ENCODE assay signal across 8 mouse cellular contexts in genomic region chr9:37527396-37528224, GRCm38 (mm10). TPM values are rescaled to one million over a fixed set of nuclear protein-coding genes. Genes with fewer than 3 reads are reported as not detected.
A peak's percentile ranks its signal among the peaks of the same experiment; 100 is the strongest.
DNase-seq lines count a peak whose midpoint lies in the region; ATAC-seq and TF ChIP-seq lines count a peak whose summit lies in the region.

Gene Esam (plus strand): TSS chr9:37528078.

- H3K4me1 ChIP-seq in embryonic facial prominence, embryonic 11.5 days (ENCODE audit: control insufficient read depth, insufficient read depth, low read length) = no peaks in the 10 kb centered on the region; the same call in 1 of the 2 replicates
- peaks cover 17% of the 10 kb centered on the region for H3K4me1 ChIP-seq in heart, embryonic 11.5 days (ENCODE audit: control insufficient read depth, insufficient read depth, low read length)
- H3K4me1 ChIP-seq in kidney, embryonic 14.5 days (ENCODE audit: control insufficient read depth, insufficient read depth, low read length) = peaks cover 24% of the 10 kb centered on the region; the same call in 1 of the 2 replicates
- H3K4me1 ChIP-seq in liver, embryonic 13.5 days (replicated peaks) = peaks cover 32% of the 10 kb centered on the region
- H3K4me1 ChIP-seq in neural tube, embryonic 12.5 days = peaks cover 35% of the 10 kb centered on the region

- peak within 1 kb of the TSS; percentile 84 for H3K27ac ChIP-seq in left cerebral cortex, adult 2 months
- H3K27ac ChIP-seq in embryonic facial prominence, embryonic 11.5 days (replicated peaks; ENCODE audit: low read depth, low read length) = no peak within 1 kb of the TSS
- H3K27ac ChIP-seq in heart, embryonic 11.5 days (ENCODE audit: low read depth, low read length) = peak within 1 kb of the TSS; percentile 70
- peak within 1 kb of the TSS; percentile 65; the same call in 1 of the 2 replicates for H3K27ac ChIP-seq in kidney, embryonic 14.5 days (ENCODE audit: low read depth, low read length)
- H3K27ac ChIP-seq in liver, embryonic 13.5 days = peak within 1 kb of the TSS; percentile 58
- H3K27ac ChIP-seq in neural tube, embryonic 12.5 days = no peak within 1 kb of the TSS

- intact Hi-C loops in left cerebral cortex, adult 2 months (cut with DNase I) = no loop called here

- H3K4me2 ChIP-seq in embryonic facial prominence, embryonic 11.5 days (ENCODE audit: low read depth, low read length) = no peak within 1 kb of the TSS
- peak within 1 kb of the TSS; percentile 76 for H3K4me2 ChIP-seq in heart, embryonic 11.5 days
- H3K4me2 ChIP-seq in kidney, embryonic 14.5 days (replicated peaks; ENCODE audit: low read depth, low read length) = peak within 1 kb of the TSS; percentile 65
- H3K4me2 ChIP-seq in liver, embryonic 13.5 days = peak within 1 kb of the TSS; percentile 61
- H3K4me2 ChIP-seq in neural tube, embryonic 12.5 days (replicated peaks) = peak within 1 kb of the TSS; percentile 34

- no peak within 1 kb of the TSS for H3K9ac ChIP-seq in embryonic facial prominence, embryonic 11.5 days (replicated peaks; ENCODE audit: low read length)
- peak within 1 kb of the TSS; percentile 40 for H3K9ac ChIP-seq in heart, embryonic 11.5 days (ENCODE audit: low read depth, low read length)
- peak within 1 kb of the TSS; percentile 42; the same call in 1 of the 2 replicates for H3K9ac ChIP-seq in kidney, embryonic 14.5 days (ENCODE audit: low read depth, low read length)
- peak within 1 kb of the TSS; percentile 22; the same call in 1 of the 2 replicates for H3K9ac ChIP-seq in liver, embryonic 13.5 days
- no peak within 1 kb of the TSS for H3K9ac ChIP-seq in neural tube, embryonic 12.5 days

- DNase-seq in left cerebral cortex, adult 2 months (ENCODE audit: extremely low spot score in 1 of 2, low spot score in 2 of 2) = no peak
- DNase-seq in left cerebral cortex, adult 11 months (ENCODE audit: low spot score) = no peak
- peak; percentile 3 for DNase-seq in embryonic facial prominence, embryonic 11.5 days (ENCODE audit: low spot score)
- DNase-seq in liver, embryonic 13.5 days = peak; percentile 9
- no peak for DNase-seq in frontal cortex, postnatal 36 days (ENCODE audit: low spot score in 2 of 2)

- no peak for ATAC-seq in embryonic facial prominence, embryonic 11.5 days (replicated peaks; ENCODE audit: insufficient number of reproducible peaks, low FRiP score, low TSS enrichment, low read depth)
- peak; percentile 58 for ATAC-seq in heart, embryonic 11.5 days (replicated peaks; ENCODE audit: insufficient number of reproducible peaks, low FRiP score, low TSS enrichment)
- ATAC-seq in kidney, embryonic 14.5 days (ENCODE audit: low FRiP score, low TSS enrichment) = peak; percentile 24
- ATAC-seq in liver, embryonic 13.5 days (ENCODE audit: low read depth) = peak; percentile 45
- 0 out of 2 replicates have a peak, but pooled peaks have one; percentile 25 for ATAC-seq in neural tube, embryonic 12.5 days (ENCODE audit: low FRiP score, low read depth)

- WGBS in embryonic facial prominence, embryonic 11.5 days = 3% methylated on average over 41 of the region's 41 CpGs
- WGBS in heart, embryonic 11.5 days (ENCODE audit: insufficient replicate concordance) = 3% methylated on average over 41 of the region's 41 CpGs
- 2% methylated on average over 41 of the region's 41 CpGs for WGBS in kidney, embryonic 14.5 days
- WGBS in liver, embryonic 13.5 days (ENCODE audit: insufficient replicate concordance) = 3% methylated on average over 41 of the region's 41 CpGs
- WGBS in neural tube, embryonic 12.5 days = 3% methylated on average over 41 of the region's 41 CpGs

- H3K36me3 ChIP-seq in embryonic facial prominence, embryonic 11.5 days (replicated peaks; ENCODE audit: control insufficient read depth, insufficient read depth, low read depth, low read length) = no peaks in the 10 kb centered on the region
- peaks cover 4% of the 10 kb centered on the region; the same call in 1 of the 2 replicates for H3K36me3 ChIP-seq in heart, embryonic 11.5 days (ENCODE audit: control insufficient read depth, insufficient read depth, low read length)
- peaks cover 11% of the 10 kb centered on the region; the same call in 1 of the 2 replicates for H3K36me3 ChIP-seq in kidney, embryonic 14.5 days (ENCODE audit: control insufficient read depth, insufficient read depth, low read length)
- peaks cover 6% of the 10 kb centered on the region for H3K36me3 ChIP-seq in liver, embryonic 13.5 days
- H3K36me3 ChIP-seq in neural tube, embryonic 12.5 days = peaks cover 14% of the 10 kb centered on the region

- H3K4me3 ChIP-seq in left cerebral cortex, adult 2 months = peak within 1 kb of the TSS; percentile 42
- H3K4me3 ChIP-seq in embryonic facial prominence, embryonic 11.5 days (ENCODE audit: low read depth, low read length) = no peak within 1 kb of the TSS
- H3K4me3 ChIP-seq in heart, embryonic 11.5 days (ENCODE audit: low read depth, low read length) = peak within 1 kb of the TSS; percentile 34
- peak within 1 kb of the TSS; percentile 38 for H3K4me3 ChIP-seq in kidney, embryonic 14.5 days (ENCODE audit: low read length)
- H3K4me3 ChIP-seq in liver, embryonic 13.5 days (replicated peaks) = peak within 1 kb of the TSS; percentile 42
- H3K4me3 ChIP-seq in neural tube, embryonic 12.5 days = peak within 1 kb of the TSS; percentile 1; the same call in 1 of the 2 replicates

- peaks cover 46% of the 10 kb centered on the region for H3K27me3 ChIP-seq in embryonic facial prominence, embryonic 11.5 days (ENCODE audit: control insufficient read depth, insufficient read depth, low read length)
- H3K27me3 ChIP-seq in heart, embryonic 11.5 days (ENCODE audit: control insufficient read depth, insufficient read depth, low read length) = peaks cover 21% of the 10 kb centered on the region; the same call in 1 of the 2 replicates
- peaks cover 55% of the 10 kb centered on the region for H3K27me3 ChIP-seq in kidney, embryonic 14.5 days (ENCODE audit: control insufficient read depth, insufficient read depth, low read length)
- H3K27me3 ChIP-seq in liver, embryonic 13.5 days = peaks cover 66% of the 10 kb centered on the region
- peaks cover 67% of the 10 kb centered on the region for H3K27me3 ChIP-seq in neural tube, embryonic 12.5 days (replicated peaks)

- H3K9me3 ChIP-seq in embryonic facial prominence, embryonic 11.5 days (replicated peaks; ENCODE audit: control insufficient read depth, low read length) = no peaks in the 10 kb centered on the region
- H3K9me3 ChIP-seq in heart, embryonic 11.5 days (replicated peaks; ENCODE audit: control insufficient read depth, low read length) = no peaks in the 10 kb centered on the region
- H3K9me3 ChIP-seq in kidney, embryonic 14.5 days (ENCODE audit: control insufficient read depth, low read length) = no peaks in the 10 kb centered on the region
- no peaks in the 10 kb centered on the region for H3K9me3 ChIP-seq in liver, embryonic 13.5 days (replicated peaks)
- H3K9me3 ChIP-seq in neural tube, embryonic 12.5 days = no peaks in the 10 kb centered on the region

- no peak for TF ChIP-seq CTCF in left cerebral cortex, adult 2 months (IDR thresholded peaks at IDR 0.05)

RNA-seq across cellular contexts. Expression of gene Esam, which starts in this region (rescaled TPM):
- total RNA-seq in left cerebral cortex, adult 2 months (2021) = 10 to 100 TPM; 19.6 to 22.5 TPM
- polyA plus RNA-seq in embryonic facial prominence, embryonic 11.5 days (2014; fragmentation: Nextera tagmentation; extraction: Ambion mirVana) = 26.3 and 33.1 TPM in 2 replicates
- 45.4 and 59.6 TPM in 2 replicates for polyA plus RNA-seq in heart, embryonic 11.5 days (2014; fragmentation: Nextera tagmentation; extraction: Ambion mirVana)
- 49.7 and 61.8 TPM in 2 replicates for polyA plus RNA-seq in kidney, embryonic 14.5 days (2014; fragmentation: Nextera tagmentation; extraction: Ambion mirVana)
- polyA plus RNA-seq in liver, embryonic 13.5 days (2015; fragmentation: Nextera tagmentation; extraction: Ambion mirVana) = 15.6 and 17.2 TPM in 2 replicates
- polyA plus RNA-seq in neural tube, embryonic 12.5 days (2016; fragmentation: Nextera tagmentation; extraction: Ambion mirVana) = 37.7 and 38.2 TPM in 2 replicates

Comparison
In these comparisons a context has a peak if more than half of its experiments do, and no peak if none do; other contexts are left out.
1. DNase-seq: peak in embryonic facial prominence, embryonic 11.5 days (single experiment) and liver, embryonic 13.5 days (single experiment); none in left cerebral cortex, adult 2 months (0 of 2), left cerebral cortex, adult 11 months (single experiment) and frontal cortex, postnatal 36 days (0 of 2).
2. H3K27ac ChIP-seq: peak in left cerebral cortex, adult 2 months (single experiment), heart, embryonic 11.5 days (single experiment), kidney, embryonic 14.5 days (single experiment) and liver, embryonic 13.5 days (single experiment); none in embryonic facial prominence, embryonic 11.5 days (single experiment) and neural tube, embryonic 12.5 days (single experiment).
3. H3K9ac ChIP-seq: peak in heart, embryonic 11.5 days (single experiment), kidney, embryonic 14.5 days (single experiment) and liver, embryonic 13.5 days (single experiment); none in embryonic facial prominence, embryonic 11.5 days (single experiment) and neural tube, embryonic 12.5 days (single experiment).